Mouse (Mus musculus) limb, embryonic 10.5 days (tissue): ENCODE results near the gene Zfp729b. TPM values are rescaled to one million over a fixed set of nuclear protein-coding genes. Genes with fewer than 3 reads are reported as not detected.

Experiments
- DNase-seq: peaks from one replicate; pipeline ENCODE4 v3.0.0-alpha.2; 2017; ENCODE audit warnings: low spot score
- H3K27ac ChIP-seq: fragments of 300-500 bp; sonication (generic); 2 replicates; pipeline ENCODE4 v1.5.1; 2016; ENCODE audit warnings: mild to moderate bottlenecking
- H3K27me3 ChIP-seq: fragments of 300-500 bp; sonication (generic); 2 replicates; pipeline ENCODE4 v1.6.1; 2016; ENCODE audit warnings: low read depth, mild to moderate bottlenecking; ENCODE audit not compliant: poor library complexity, severe bottlenecking
- H3K36me3 ChIP-seq: fragments of 300-500 bp; sonication (generic); 2 replicates; pipeline ENCODE4 v1.6.1; 2016; ENCODE audit warnings: mild to moderate bottlenecking, moderate library complexity
- H3K4me1 ChIP-seq: fragments of 300-500 bp; sonication (generic); 2 replicates; pipeline ENCODE4 v1.6.1; 2016
- H3K4me3 ChIP-seq: fragments of 300-500 bp; sonication (generic); 2 replicates; pipeline ENCODE4 v1.5.1; 2016; ENCODE audit warnings: mild to moderate bottlenecking, moderate library complexity
- H3K9me3 ChIP-seq: fragments of 300-500 bp; sonication (generic); replicated peaks from 2 replicates; pipeline ENCODE4 v1.6.1; 2016; ENCODE audit warnings: mild to moderate bottlenecking
- WGBS: fragments of 180-500 bp; shearing (Covaris S2); methylation state at CpG from one replicate; pipeline ENCODE4 v1.1.7; 2016; 5-methylcytosine and 5-hydroxymethylcytosine counted together
- polyA plus RNA-seq: library from polyadenylated mRNA; unstranded; fragments of >200 nt; fragmentation: Nextera tagmentation; extraction: Ambion mirVana; gene quantifications from 2 replicates; pipeline ENCODE4 v1.2.1, GENCODE M21; 2016

The Zfp729b gene
- 2.6 and 3.6 TPM in 2 replicates for polyA plus RNA-seq

DNA sequence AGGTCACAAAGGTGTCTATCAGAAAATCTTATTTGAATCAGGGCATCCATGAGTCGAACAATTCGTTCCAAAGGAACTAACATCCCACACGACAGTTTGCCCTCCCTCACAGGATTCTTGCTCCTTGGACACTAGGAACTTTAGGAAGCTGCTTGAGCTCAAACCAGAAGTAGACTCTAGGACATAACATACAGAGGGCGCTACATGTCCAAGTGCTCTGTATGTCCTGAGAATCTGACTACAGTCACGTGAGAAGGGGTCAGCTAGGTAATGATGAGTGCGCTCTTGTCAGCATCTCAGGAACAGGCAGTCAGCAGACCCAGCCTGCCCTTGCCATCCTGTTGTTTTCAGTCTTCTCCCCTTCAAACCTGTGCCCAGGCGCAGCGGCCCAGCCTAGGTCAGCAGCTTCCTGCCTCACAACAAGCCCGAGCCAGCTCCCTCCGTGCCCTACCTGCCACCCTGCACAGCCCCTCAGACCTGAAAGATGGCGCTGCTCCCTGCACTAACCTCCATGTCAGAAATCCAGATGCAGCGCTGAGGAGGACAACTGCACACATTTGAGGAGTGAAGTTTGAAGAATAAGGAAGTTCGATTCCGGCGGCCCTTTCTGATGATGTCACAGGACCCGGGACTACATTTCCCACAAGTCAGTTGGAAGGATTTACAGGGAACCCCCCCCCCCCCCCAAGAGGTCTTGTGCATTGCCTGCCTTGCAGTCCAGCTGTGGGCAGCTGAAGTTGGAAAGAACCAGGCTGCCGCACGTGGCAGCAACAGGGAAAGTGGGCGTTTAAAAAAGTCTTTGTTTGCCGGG is at the start of gene Zfp729b:
TSS of gene Zfp729b (minus strand) at position 642 of the 811 bp plus-strand sequence.
- peak within 1 kb of the TSS; percentile 79 for H3K27ac ChIP-seq
- peak; percentile 89 for DNase-seq
- WGBS = 4% methylated on average over 20 of the region's 20 CpGs
- H3K27me3 ChIP-seq = no peaks in the 10 kb centered on the region
- no peaks in the 10 kb centered on the region for H3K9me3 ChIP-seq
- peak within 1 kb of the TSS; percentile 69 for H3K4me3 ChIP-seq
- H3K36me3 ChIP-seq = no peaks in the 10 kb centered on the region
- peaks cover 4% of the 10 kb centered on the region; the same call in 1 of the 2 replicates for H3K4me1 ChIP-seq

- H3K9me3 ChIP-seq = no peaks in the 10 kb centered on the region
- H3K36me3 ChIP-seq = no peaks in the 10 kb centered on the region
- DNase-seq = no peak
- H3K4me1 ChIP-seq = no peaks in the 10 kb centered on the region
- 52% methylated on average over 3 of the region's 3 CpGs for WGBS
- no peak overlapping the region for H3K4me3 ChIP-seq
- H3K27ac ChIP-seq = no peak overlapping the region
- no peaks in the 10 kb centered on the region for H3K27me3 ChIP-seq
Measured at GRCm38 (mm10) chr13:67652496-67652895, 43.0 kb upstream of the Zfp729b start.

GRCm38 (mm10) chr13:67637294-67638007 is 27.9 kb upstream of the Zfp729b start, which contains the start of the genes Gm49345 and Zfp729a:
Gene Gm49345, minus strand, starts transcription at chr13:67637769.
Gene Zfp729a, minus strand, starts transcription at chr13:67637791.
- no peaks in the 10 kb centered on the region for H3K27me3 ChIP-seq
- H3K4me1 ChIP-seq = 0 out of 2 replicates have a peak, but pooled peaks cover 2% of the 10 kb centered on the region
- H3K4me3 ChIP-seq = peak within 1 kb of the TSS; percentile 72
- under 1% methylated on average over 19 of the region's 19 CpGs for WGBS
- peak within 1 kb of the TSS; percentile 78 for H3K27ac ChIP-seq
- peak; percentile 78 for DNase-seq
- H3K9me3 ChIP-seq = no peaks in the 10 kb centered on the region
- no peaks in the 10 kb centered on the region for H3K36me3 ChIP-seq

DNA sequence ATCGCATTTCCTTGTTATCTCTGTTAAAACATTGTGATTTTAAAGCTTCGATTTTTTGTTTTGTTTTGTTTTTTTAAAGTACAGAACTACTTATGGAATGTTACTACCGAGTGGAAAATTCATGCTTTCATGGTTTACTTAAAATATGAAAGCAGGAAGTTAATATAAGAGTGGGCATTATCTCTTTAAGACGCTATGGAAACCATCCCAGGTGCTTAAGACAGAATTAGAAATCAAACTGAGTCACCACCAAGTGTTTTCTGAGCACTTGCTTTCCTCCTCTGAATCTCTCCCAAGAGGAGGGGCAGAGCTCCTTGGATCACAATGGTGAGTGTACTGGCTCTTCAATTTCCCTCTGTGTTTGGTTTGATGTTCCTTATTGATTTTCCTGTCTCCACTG is 601 bp upstream of the Zfp729b start:
- 91% methylated on average over 4 of the region's 4 CpGs for WGBS
- Histone ChIP-seq H3K36me3 (no peaks in the 10 kb centered on the region), H3K4me3 (0 out of 2 replicates have a peak overlapping the region, but pooled peaks have one; percentile 69), H3K4me1 (peaks cover 4% of the 10 kb centered on the region; the same call in 1 of the 2 replicates), H3K9me3 (no peaks in the 10 kb centered on the region), H3K27me3 (no peaks in the 10 kb centered on the region), H3K27ac (no peak overlapping the region)
- no peak for DNase-seq

DNA sequence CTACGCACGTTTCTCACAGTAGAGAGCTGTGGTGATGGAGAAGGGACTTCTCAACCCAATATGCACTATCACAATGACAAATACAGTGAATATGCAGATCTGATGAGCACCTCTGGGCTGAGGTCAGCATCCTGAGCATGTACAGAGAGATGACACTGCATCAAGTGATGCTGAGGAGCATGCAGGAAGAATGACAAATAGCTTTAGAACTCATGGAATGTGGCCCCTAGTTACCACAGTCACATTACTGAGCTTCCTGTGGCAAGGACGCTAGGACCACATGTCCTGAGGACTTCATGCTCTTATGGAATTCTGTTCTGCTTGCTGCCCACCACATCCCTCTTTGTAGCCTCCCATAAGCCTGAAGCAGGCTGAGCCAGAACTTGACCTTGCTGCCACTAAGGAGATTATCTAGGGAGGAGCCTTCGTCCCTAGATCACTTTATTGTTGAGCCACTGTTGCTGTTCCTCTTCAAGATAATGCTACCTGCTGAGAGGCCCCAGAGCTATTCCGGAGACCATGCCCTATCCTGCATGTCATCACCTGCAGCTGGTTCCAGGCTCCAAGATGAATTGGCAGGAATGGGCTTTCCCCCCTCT is 36.8 kb downstream of the Zfp729b start:
- H3K4me3 ChIP-seq = no peak overlapping the region
- H3K4me1 ChIP-seq = no peaks in the 10 kb centered on the region
- WGBS = 78% methylated on average over 5 of the region's 5 CpGs
- no peak overlapping the region for H3K27ac ChIP-seq
- no peaks in the 10 kb centered on the region for H3K9me3 ChIP-seq
- no peak for DNase-seq
- no peaks in the 10 kb centered on the region for H3K27me3 ChIP-seq
- H3K36me3 ChIP-seq = no peaks in the 10 kb centered on the region

DNA sequence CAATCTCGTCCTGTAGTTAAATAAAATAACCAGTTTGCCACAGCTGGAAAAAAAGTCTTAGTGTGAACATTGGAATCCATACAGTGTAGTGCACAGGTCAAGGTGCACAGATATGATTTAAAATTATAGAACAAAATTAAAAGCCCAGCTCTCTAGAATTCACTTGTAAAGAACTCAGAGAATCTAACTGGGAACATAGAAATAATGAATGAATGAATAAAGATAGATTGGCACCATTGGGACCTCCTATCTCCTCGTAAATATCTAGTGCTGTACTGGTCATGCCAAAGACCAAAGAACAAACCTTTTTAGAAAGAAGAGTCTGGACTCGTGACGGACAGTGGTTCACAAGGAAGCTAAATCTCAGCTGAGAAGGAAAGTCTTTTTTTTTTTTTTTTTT is 55.8 kb downstream of the Zfp729b start, which contains the start of gene Zfp748:
TSS of gene Zfp748 (minus strand) at position 101 of the 400 bp plus-strand sequence.
- H3K36me3 ChIP-seq = peaks cover 6% of the 10 kb centered on the region
- 76% methylated on average over 4 of the region's 4 CpGs for WGBS
- no peak for DNase-seq
- peak within 1 kb of the TSS; percentile 96 for H3K27ac ChIP-seq
- peaks cover 13% of the 10 kb centered on the region for H3K4me1 ChIP-seq
- no peaks in the 10 kb centered on the region for H3K27me3 ChIP-seq
- no peaks in the 10 kb centered on the region for H3K9me3 ChIP-seq
- H3K4me3 ChIP-seq = peak within 1 kb of the TSS; percentile 91

DNA sequence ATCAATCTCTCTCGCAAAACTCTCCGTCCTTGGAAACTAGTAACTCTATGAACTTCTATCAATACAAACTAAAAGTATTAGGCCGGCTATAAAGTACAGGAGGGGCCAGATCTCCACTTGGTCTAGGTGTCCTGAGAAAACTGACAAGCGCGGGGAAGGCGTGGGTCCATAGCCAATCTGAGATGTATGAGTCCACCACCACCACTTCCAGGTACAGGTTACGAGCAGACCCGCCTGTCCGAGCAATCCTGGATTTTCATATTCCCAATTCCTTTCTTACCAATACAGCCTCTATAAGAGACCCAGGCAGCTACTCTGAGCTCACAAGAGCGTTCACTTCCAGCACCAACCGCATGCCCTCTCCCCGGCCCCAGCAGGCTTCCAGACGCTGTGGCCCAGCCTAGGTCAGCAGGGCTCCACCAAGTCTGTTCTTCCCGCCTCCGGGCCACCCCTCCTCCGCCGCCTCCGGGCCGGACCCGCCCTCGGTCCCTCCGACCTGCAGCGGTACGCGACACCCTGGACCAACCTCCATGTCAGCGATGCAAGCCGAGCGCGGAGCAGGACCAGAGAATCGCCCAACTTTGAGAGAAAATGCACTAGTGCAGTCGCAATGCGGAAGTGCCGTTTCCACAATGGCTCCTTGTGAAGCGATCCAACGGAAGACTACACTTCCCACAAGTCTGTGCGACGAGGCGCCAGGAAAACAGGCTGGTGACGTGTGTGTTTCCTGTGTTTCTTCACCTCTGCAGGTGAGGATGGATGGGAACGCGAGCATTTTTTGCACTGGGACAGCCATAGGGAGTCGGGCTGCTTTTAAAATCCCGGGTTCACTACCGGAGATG is 56.8 kb downstream of the Zfp729b start:
- Histone ChIP-seq H3K36me3 (peaks cover 6% of the 10 kb centered on the region), H3K27me3 (no peaks in the 10 kb centered on the region), H3K4me3 (peak overlapping the region; percentile 91), H3K9me3 (no peaks in the 10 kb centered on the region), H3K4me1 (peaks cover 13% of the 10 kb centered on the region), H3K27ac (peak overlapping the region; percentile 96)
- WGBS = 1% methylated on average over 44 of the region's 44 CpGs
- peak; percentile 86 for DNase-seq

- Histone ChIP-seq H3K27ac (no peak overlapping the region), H3K4me3 (no peak overlapping the region), H3K4me1 (no peaks in the 10 kb centered on the region), H3K36me3 (peaks cover 63% of the 10 kb centered on the region), H3K27me3 (no peaks in the 10 kb centered on the region), H3K9me3 (no peaks in the 10 kb centered on the region)
- WGBS = 77% methylated on average over 1 of the region's 1 CpGs
- no peak for DNase-seq
Measured at GRCm38 (mm10) chr13:67545941-67546340, 63.6 kb downstream of the Zfp729b start.

Other genes with a start within 250 kb of the Zfp729b start
- not detected in 2 replicates for gene Gm28044, start 249.2 kb downstream of the Zfp729b start, polyA plus RNA-seq
- gene Zfp953, start 249.1 kb downstream of the Zfp729b start, polyA plus RNA-seq = 0.93 and 1.2 TPM in 2 replicates
- 0.35 TPM in 1 of 2 replicates, not detected in the other for gene Gm28041, start 234.0 kb downstream of the Zfp729b start, polyA plus RNA-seq
- 0.78 and 1.2 TPM in 2 replicates for gene Zfp456, start 233.9 kb downstream of the Zfp729b start, polyA plus RNA-seq
- 2.7 and 6.0 TPM in 2 replicates for gene Zfp429, start 209.9 kb downstream of the Zfp729b start, polyA plus RNA-seq
- 1.2 TPM in 2 replicates for gene Zfp459, start 188.3 kb downstream of the Zfp729b start, polyA plus RNA-seq
- 6.8 and 10.1 TPM in 2 replicates for gene Zfp874a, start 158.1 kb downstream of the Zfp729b start, polyA plus RNA-seq
- gene Zfp874b, start 125.4 kb downstream of the Zfp729b start, polyA plus RNA-seq = 1.5 and 2.5 TPM in 2 replicates
- gene Zfp58, start 109.2 kb downstream of the Zfp729b start, polyA plus RNA-seq = 14.2 and 18.5 TPM in 2 replicates
- not detected in 2 replicates for gene Gm26965, start 83.6 kb downstream of the Zfp729b start, polyA plus RNA-seq
- gene Zfp87, start 83.5 kb downstream of the Zfp729b start, polyA plus RNA-seq = 18.0 and 22.3 TPM in 2 replicates
- 16.4 and 18.5 TPM in 2 replicates for gene Zfp748, start 55.9 kb downstream of the Zfp729b start, polyA plus RNA-seq
- 0.18 TPM in 1 of 2 replicates, not detected in the other for gene Gm49345, start 28.1 kb upstream of the Zfp729b start, polyA plus RNA-seq
- 2.0 and 2.5 TPM in 2 replicates for gene Zfp729a, start 28.1 kb upstream of the Zfp729b start, polyA plus RNA-seq
- 9.9 and 12.1 TPM in 2 replicates for gene Zfp738, start 77.4 kb upstream of the Zfp729b start, polyA plus RNA-seq
- gene Zfp65, start 119.5 kb upstream of the Zfp729b start, polyA plus RNA-seq = 6.2 and 8.9 TPM in 2 replicates
- 4.3 and 4.7 TPM in 2 replicates for gene Zfp85, start 145.5 kb upstream of the Zfp729b start, polyA plus RNA-seq
- 2.9 and 3.6 TPM in 2 replicates for gene Zfp493, start 170.0 kb upstream of the Zfp729b start, polyA plus RNA-seq
- 5.3 and 7.1 TPM in 2 replicates for gene Zfp273, start 204.0 kb upstream of the Zfp729b start, polyA plus RNA-seq
- 2.0 and 3.7 TPM in 2 replicates for gene Gm10037, start 221.4 kb upstream of the Zfp729b start, polyA plus RNA-seq